26 mouse cellular contexts compared by ENCODE assay signal in the genomic region with DNA sequence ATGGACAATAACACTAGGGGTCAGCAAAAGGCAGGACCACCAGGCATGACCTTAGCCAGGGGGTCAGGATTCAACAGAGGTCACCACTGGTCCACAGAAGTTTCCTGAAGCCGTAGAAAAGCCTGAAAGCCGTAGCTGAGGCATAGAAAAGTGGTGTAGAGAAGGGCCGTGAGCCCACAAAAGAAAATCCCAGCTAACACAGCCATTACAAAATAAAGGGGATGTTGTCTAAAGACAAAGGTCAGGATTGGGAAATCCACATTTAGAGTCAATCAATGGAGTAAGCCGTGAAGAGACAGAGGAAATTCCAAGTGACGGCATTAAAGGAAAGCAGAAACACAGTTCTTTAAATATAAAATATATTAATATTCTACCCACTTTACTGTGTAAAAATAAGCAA. TPM values are rescaled to one million over a fixed set of nuclear protein-coding genes. Genes with fewer than 3 reads are reported as not detected.
DNase-seq lines count a peak whose midpoint lies in the region; ATAC-seq and TF ChIP-seq lines count a peak whose summit lies in the region.
"Had no signal": no experiment of that assay in that cellular context is flagged by ENCODE, and none has a peak within 500 bp of the region (broad histone marks: within the 10 kb centered on the region; RNA-seq: fewer than 3 reads in every experiment).

No protein-coding gene starts in this region.

- H3K27ac ChIP-seq in liver, postnatal 0 days (ENCODE audit: low read depth): no peak overlapping the region
- H3K27ac ChIP-seq: forebrain, embryonic 10.5 days; forebrain, embryonic 12.5 days had no signal

- peak; percentile 64; the same call in 1 of the 2 replicates for ATAC-seq in liver, postnatal 0 days
- ATAC-seq: forebrain, embryonic 14.5 days; forebrain, embryonic 16.5 days had no signal

- no peak for TF ChIP-seq CTCF in liver, postnatal 0 days (IDR thresholded peaks at IDR 0.05; ENCODE audit: low read depth)

- TF ChIP-seq EP300 in liver, postnatal 0 days (IDR thresholded peaks at IDR 0.05; ENCODE audit: low read depth): no peak

- no peak overlapping the region for H3K4me3 ChIP-seq in liver, postnatal 0 days (ENCODE audit: low read depth, low read length)
- H3K4me3 ChIP-seq: embryonic facial prominence, embryonic 13.5 days; embryonic facial prominence, embryonic 15.5 days; erythroblast, embryonic 14.5 days; forebrain, embryonic 10.5 days; forebrain, embryonic 12.5 days had no signal

- H3K9me3 ChIP-seq in liver, postnatal 0 days (ENCODE audit: low read length): no peaks in the 10 kb centered on the region
- H3K9me3 ChIP-seq: embryonic facial prominence, embryonic 13.5 days; embryonic facial prominence, embryonic 15.5 days; forebrain, embryonic 10.5 days; forebrain, embryonic 12.5 days had no signal

- H3K27me3 ChIP-seq in liver, postnatal 0 days (ENCODE audit: insufficient read depth, low read length): no peaks in the 10 kb centered on the region
- H3K27me3 ChIP-seq: embryonic facial prominence, embryonic 13.5 days; embryonic facial prominence, embryonic 15.5 days; forebrain, embryonic 12.5 days had no signal

- WGBS in liver, postnatal 0 days (ENCODE audit: insufficient replicate concordance): 46% methylated on average over 5 of the region's 5 CpGs

- no peak overlapping the region for H3K9ac ChIP-seq in liver, postnatal 0 days (replicated peaks)
- H3K9ac ChIP-seq: embryonic facial prominence, embryonic 13.5 days; embryonic facial prominence, embryonic 15.5 days; forebrain, embryonic 12.5 days had no signal

- no peaks in the 10 kb centered on the region for H3K4me1 ChIP-seq in liver, postnatal 0 days (ENCODE audit: insufficient read depth)
- H3K4me1 ChIP-seq: forebrain, embryonic 12.5 days had no signal

- intact Hi-C loops in heart, postnatal 36 days (cut with DNase I): no loop called here

- no peaks in the 10 kb centered on the region for H3K36me3 ChIP-seq in liver, postnatal 0 days (replicated peaks; ENCODE audit: insufficient read depth, low read length)
- H3K36me3 ChIP-seq: embryonic facial prominence, embryonic 13.5 days; embryonic facial prominence, embryonic 15.5 days; forebrain, embryonic 10.5 days; forebrain, embryonic 12.5 days had no signal

- DNase-seq in heart, adult 11 months: peak; percentile 44
- no peak for DNase-seq in heart, postnatal 36 days
- no peak for DNase-seq in liver, postnatal 0 days
- no peak for DNase-seq in liver
- DNase-seq: adrenal gland, adult 2 months; adrenal gland, postnatal 10 days; adrenal gland, postnatal 25 days; cerebellum, adult 11 months; cerebellum, adult 18-20 months; cerebellum, adult 8-10 months; cerebellum, adult 9-11 months; cerebellum, postnatal 14 days; cerebellum, postnatal 36 days had no signal

- H3K4me2 ChIP-seq in liver, postnatal 0 days (ENCODE audit: low read depth, low read length): no peak overlapping the region
- H3K4me2 ChIP-seq: embryonic facial prominence, embryonic 13.5 days; embryonic facial prominence, embryonic 15.5 days; forebrain, embryonic 12.5 days had no signal

RNA-seq across cellular contexts. Expression of a gene that starts 18.8 kb away (rescaled TPM):
- total RNA-seq in heart, postnatal 36 days (2021): not detected
- not detected in 2 replicates for polyA plus RNA-seq in liver, postnatal 0 days (2015; fragmentation: Nextera tagmentation; extraction: Ambion mirVana)
- total RNA-seq: adrenal gland, adult 2 months; adrenal gland, postnatal 4 days; common myeloid progenitor, adult 5-6 weeks; ES-E14; MEL had no signal
- polyA plus RNA-seq: adrenal gland, adult 2 months; brain, embryonic 14.5 days; C2C12; erythroblast, embryonic 14.5 days; forebrain, embryonic 16.5 days had no signal
